Mouse (Mus musculus): ENCODE data around the gene Madd. TPM values are rescaled to one million over a fixed set of nuclear protein-coding genes. Genes with fewer than 3 reads are reported as not detected.
"Not testable (repeated sequence)": the region's sequence is repeated elsewhere in the genome, so short reads cannot be mapped to it uniquely, and the experiment has no call there.

Madd gene
- total RNA-seq, 2 experiments from 2014 or later: 5.2 to 6.3 TPM

DNA sequence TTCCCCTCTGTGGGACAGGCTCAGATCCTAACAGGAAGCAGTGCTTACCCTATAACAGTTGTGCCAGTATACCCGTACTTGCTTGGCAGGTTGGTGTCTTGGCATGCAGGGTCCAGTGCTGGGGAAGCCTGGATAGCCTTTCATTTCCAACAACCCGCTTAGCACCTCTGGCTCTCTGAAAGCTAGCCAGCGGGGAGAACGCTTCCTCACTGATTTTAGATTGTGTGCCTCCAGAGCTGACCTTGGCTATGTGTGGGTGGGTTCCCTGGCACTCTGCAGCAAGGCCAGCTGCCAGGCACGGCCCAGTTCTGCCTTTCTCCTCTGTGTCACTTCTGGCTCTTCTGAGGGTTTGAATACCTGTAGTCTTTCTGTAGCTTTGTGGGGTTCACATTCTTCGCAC is 53.5 kb downstream of the Madd start:
- peak; percentile 67 to 75 for DNase-seq
- intact Hi-C loops (cut with DNase I): no loop called here

DNA sequence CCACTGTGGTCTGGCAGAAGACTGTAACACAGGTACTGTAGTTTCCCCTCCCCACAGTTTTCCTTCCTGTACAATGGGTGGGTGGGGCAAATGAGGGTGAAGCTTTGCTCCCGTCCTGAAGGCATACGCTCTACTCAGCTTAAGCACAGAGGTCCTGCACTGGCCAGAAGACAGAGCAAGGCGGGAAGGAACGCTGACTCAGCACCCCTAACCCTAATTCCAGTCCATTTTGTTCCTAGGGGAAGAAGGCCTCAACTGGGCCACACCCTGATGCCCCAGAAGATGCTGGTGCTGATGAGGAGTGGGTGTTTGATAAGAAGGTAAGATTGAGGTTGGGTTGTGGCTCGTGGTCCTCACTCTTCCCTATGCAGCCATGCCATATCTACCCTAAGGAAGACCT is 54.9 kb downstream of the Madd start:
- intact Hi-C loops (cut with DNase I): no loop called here
- no peak for DNase-seq

DNA sequence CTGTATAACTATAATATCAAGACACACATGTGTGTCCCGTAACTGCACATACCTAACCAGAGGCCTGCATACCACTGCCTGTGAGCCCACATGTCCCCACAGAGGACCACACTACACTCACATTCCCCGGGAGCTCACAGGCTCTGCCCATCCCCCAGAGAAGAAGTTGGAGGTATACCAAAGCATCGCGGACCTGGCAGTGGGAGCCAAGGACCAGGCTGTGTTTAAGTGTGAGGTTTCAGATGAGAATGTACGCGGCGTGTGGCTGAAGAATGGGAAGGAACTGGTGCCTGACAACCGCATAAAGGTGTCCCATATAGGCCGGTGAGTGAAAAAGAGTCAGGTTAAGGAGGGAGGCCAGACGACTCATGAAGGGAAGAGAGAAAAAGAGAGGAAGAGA is 58.5 kb downstream of the Madd start:
- intact Hi-C loops (cut with DNase I): no loop called here
- DNase-seq: peak in 1 of 2 experiments; percentile 46

DNA sequence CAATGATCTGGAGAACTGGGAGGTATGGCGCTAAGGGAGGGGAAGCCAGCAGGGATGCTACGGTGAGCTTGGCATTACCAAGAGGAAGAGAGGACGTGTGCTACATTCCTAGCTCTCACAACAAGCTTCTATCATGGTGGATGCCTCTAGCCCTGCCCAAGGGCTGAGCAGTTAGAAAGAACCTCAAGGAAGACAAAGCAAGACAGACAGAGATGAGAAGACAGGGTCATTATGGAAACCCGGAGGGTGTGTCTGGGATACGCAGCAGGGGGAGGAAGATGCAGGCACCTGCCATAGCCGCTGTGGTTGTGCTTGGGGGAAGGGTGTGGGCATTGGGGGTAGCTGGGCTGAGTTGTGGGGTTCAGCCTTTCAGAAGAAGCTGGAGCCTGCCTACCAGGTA is 60.1 kb downstream of the Madd start:
- DNase-seq: peak in 1 of 2 experiments; percentile 20
- intact Hi-C loops (cut with DNase I): no loop called here

DNA sequence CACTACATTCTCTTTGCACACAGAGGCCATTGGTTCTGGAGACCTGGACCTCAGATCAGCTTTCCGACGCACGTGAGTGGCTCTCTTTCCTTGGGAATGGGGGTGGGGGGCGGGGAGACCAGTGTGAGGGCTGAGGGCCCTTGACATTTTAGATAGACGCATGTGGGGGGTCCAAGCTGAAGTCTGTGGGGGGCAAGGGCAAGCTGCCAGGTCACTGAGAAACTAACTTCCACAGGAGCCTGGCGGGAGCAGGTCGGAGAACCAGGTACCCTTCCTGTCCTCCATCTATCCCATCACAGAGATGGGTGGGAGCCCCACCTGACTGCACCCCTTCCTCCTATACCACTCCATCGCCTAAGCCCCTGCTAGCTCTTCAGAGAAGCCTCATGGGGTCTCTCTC is 62.1 kb downstream of the Madd start:
- intact Hi-C loops (cut with DNase I): no loop called here
- DNase-seq: peak in 1 of 2 experiments; percentile 3

DNA sequence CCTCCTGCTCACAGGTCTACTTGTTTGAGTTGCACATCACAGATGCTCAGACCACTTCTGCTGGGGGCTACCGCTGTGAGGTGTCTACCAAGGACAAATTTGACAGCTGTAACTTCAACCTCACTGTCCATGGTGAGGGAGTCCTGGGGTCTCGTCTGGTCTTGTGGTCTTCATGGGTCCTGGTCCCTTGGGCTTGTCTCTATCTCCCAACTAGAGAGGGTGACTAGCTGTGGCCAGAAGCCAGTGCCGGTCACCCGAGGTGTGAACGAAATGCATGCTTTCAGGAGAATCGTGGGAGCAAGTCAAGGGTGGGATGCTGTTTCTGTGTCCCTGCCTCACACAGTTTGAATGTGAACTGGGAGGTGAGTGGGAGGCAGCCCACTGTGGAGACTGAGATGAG is 62.6 kb downstream of the Madd start:
- DNase-seq: peak in 1 of 2 experiments; percentile 15
- intact Hi-C loops (cut with DNase I): no loop called here

DNA sequence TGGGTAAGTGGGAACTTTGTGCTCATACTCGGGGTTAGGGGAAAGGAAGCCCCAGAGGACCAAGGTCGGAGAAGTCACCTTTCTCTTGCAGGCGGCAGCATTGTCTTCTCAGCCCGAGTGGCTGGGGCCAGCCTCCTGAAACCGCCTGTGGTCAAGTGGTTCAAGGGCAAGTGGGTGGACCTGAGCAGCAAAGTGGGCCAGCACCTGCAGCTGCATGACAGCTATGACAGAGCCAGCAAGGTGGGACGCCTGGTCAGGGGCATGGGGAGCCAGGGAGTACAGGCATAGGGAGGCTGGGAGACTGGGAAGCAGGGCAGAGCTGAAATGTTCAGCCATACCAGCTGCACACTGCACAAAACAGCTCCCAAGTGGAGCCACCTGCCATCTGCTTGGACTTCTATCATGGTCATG is 63.4 kb downstream of the Madd start:
- DNase-seq: peak; percentile 54 to 59
- intact Hi-C loops (cut with DNase I): no loop called here

DNA sequence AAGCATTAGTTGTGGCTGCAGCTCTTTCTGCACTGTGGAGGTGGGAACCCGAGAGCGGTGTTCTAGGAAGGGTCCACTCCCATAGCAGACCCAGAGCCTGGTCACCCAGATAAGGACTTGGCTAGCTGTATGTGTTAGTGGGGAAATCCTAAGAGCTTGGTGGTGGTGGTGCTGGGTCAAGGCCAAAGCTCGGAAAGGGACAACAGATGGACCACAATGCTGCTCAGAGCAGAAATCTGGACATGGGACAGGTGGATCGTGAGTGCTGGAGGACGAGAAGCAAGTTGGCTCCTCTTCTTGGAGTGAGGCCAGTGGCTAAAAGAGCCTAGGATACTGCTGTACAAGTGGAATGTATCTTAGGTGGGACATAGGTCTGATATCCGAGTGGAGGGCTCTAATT is 64.1 kb downstream of the Madd start:
- intact Hi-C loops (cut with DNase I): loop anchor here (5.0 kb wide), 2 partner anchors 118 to 138 kb away; partner anchors contain the start of genes Ddb2 and Pacsin3

DNA sequence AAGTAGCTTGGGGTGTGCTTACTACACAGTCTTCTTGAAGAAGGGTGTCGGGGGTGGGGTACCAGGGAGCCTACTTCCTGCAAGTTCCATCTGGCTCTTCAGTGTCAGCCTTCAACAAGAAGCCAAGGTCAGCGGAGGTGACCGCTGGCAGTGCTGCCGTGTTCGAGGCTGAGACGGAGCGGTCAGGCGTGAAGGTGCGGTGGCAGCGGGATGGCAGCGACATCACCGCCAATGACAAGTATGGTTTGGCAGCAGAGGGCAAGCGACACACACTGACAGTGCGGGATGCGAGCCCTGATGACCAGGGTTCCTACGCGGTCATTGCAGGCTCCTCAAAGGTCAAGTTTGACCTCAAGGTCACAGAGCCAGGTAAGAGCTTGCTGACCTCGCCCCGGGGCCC is 64.6 kb downstream of the Madd start:
- intact Hi-C loops (cut with DNase I): loop anchor here (5.0 kb wide), 2 partner anchors 118 to 138 kb away; partner anchors contain the start of genes Ddb2 and Pacsin3
- no peak for DNase-seq

More for the DNA sequence above, 64.1 kb downstream of the Madd start:
- DNase-seq: peak in 1 of 2 experiments; percentile 56

DNA sequence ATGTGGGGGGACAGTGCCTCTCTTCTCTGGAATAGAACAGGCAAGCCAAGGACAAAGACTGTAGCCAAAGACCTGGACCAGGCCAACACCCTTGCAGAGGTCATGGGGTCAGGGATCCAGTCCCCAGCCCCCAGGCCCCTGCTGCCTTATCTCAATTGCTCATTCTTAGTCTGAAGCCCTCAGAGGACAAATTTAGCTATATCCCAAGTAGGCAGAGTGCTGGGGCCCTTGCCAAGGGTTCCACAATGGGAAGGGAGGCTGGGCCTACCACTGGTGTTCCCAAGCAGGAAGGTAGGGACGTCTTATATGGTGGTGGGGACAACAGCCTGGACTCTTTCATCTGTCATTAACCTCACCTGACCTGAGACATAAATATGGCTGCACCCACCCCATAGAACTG is 65.0 kb downstream of the Madd start:
- DNase-seq: peak; percentile 87
- intact Hi-C loops (cut with DNase I): loop anchor here (5.0 kb wide), 2 partner anchors 119 to 139 kb away; partner anchors contain the start of genes Ddb2 and Pacsin3

DNA sequence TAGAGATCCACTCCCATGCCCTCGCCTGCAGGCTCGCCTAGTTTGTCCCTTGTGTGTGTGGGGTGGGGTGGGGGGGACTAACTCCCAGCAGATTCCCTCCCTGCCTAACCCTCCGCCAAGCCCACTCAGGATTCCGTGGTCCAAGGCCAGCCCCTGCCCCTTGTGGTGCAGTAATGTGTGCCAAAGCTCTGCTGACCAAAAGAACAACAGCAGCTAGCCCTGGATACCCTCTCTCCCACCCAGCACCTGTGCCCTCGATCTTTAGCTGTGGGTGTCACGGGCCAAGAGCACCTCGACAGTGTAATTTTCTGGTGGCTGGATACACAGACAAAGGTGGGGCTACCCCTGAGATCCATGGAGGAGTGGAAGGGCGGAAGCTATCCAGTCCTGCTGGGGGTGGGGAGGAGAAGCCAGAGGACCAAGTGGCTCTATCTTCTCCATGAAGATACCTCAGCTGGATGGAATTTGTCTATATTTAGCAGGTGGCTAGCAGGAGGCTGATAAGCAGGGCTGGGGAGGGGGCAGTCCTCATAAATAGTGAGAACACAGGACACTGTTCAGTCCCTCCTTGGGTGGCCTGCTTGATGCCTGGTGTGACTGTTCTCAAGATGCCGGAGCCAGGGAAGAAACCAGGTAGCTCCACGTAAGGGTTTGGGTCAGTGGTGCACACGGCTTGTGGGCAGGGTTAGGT is 65.9 kb downstream of the Madd start, which contains the start of gene Mybpc3:
TSS of gene Mybpc3 (plus strand) at position 560 of the 691 bp plus-strand sequence.
- intact Hi-C loops (cut with DNase I): loop anchor here (5.0 kb wide), 2 partner anchors 120 to 140 kb away; partner anchors contain the start of genes Ddb2 and Pacsin3

DNA sequence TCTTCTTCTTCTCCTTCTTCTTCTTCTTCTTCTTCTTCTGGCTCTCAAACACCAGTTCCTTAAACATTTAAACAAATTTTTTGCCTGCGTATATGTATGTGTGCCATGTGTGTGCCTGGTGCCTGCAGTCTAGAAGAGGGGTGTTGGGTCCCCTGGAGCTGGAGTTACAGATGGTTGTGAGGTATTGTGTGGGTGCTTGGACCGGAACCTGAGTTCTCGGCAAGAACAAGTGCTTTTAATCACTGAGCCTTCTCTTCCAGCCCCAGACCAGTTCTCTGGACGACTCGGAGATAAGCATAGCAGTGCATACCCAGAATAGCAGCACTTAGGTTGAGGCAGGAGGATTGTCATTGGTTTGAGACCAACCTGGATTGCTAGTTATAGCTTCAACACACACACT is 66.8 kb downstream of the Madd start:
- intact Hi-C loops (cut with DNase I): loop anchor here (5.0 kb wide), 2 partner anchors 120 to 140 kb away; partner anchors contain the start of genes Ddb2 and Pacsin3
- DNase-seq: peak in 1 of 2 experiments; percentile 18

More for the DNA sequence above, 65.9 kb downstream of the Madd start, which contains the start of gene Mybpc3:
- DNase-seq: peak; percentile 74 to 80

DNA sequence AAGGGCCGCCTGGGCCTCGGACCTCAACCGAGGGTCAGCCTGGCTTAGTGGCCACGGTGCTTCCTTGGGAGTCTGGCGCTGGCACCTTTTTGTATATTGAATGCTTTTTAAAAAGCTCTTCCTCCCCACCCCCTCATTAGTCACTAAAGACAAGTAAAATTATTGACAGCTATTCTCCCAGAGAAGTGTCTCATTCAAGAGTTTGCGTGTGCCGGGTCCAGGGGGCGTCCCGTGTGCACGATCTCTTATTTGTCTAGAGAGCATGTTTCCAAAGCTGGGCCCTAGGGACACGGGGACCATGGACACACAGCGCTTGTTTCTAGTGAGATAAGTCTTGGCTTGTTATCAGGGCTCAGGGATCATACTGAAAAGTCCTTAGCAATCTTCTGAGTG is 68.1 kb downstream of the Madd start:
- no peak for DNase-seq
- intact Hi-C loops (cut with DNase I): loop anchor here (1.0 to 5.0 kb wide), 3 partner anchors 79 to 142 kb away; partner anchors contain the start of genes Ddb2 and Pacsin3

DNA sequence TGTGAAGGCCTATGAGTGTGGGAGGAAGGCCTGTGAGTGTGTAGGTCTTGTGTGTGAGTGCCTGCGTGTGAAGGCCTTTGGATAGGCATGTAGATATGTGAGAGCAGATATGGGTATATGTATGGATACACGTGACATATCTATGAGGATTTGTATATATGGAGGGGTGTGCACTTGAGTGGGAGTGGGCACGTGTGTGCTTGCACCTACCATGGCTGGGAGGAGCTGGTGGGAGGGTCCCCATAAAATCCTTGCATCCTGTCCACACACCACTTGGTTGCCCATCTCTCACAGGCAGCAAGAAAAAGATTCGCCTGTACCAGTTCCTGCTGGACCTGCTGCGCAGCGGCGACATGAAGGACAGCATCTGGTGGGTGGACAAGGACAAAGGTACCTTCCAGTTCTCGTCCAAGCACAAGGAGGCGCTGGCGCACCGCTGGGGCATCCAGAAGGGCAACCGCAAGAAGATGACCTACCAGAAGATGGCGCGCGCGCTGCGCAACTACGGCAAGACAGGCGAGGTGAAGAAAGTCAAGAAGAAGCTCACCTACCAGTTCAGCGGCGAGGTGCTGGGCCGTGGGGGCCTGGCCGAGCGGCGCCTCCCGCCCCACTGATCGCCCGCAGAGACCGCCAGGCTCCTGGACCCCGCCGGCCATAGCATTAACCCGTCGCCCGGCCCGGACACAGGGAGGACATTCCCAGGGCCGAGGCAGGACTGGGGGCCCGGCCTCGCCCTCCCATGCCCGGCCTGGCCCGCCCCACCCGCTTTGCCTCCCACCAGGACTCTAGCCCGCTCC is 68.7 kb downstream of the Madd start:
- intact Hi-C loops (cut with DNase I): loop anchor here (1.0 to 5.0 kb wide), 4 partner anchors 79 to 362 kb away; partner anchors contain the start of genes Ddb2 and Pacsin3

DNA sequence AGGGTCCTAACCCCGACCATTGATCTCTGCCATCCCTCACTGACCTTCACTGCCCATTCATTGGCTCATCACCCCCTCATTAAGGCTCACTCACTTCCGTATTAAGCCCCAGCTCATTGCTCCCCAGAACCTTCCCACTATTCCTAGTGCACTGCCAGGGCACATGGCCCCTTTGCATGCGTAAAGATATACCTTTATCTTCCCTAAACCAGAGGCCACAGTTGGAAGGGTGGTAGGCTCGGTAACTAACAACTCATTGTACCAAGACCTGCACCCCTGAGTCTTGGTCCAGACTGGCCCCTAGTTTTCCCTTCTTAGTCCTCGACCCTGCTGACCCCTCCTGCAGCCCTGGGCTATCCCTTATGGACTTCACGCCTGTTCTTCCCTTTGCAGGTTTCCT is 69.8 kb downstream of the Madd start:
- DNase-seq: no peak
- intact Hi-C loops (cut with DNase I): loop anchor here (5.0 kb wide), 1 partner anchor 363 kb away; no protein-coding TSS in a partner anchor

More for the DNA sequence above, 68.7 kb downstream of the Madd start:
- peak; percentile 98 to 99 for DNase-seq

DNA sequence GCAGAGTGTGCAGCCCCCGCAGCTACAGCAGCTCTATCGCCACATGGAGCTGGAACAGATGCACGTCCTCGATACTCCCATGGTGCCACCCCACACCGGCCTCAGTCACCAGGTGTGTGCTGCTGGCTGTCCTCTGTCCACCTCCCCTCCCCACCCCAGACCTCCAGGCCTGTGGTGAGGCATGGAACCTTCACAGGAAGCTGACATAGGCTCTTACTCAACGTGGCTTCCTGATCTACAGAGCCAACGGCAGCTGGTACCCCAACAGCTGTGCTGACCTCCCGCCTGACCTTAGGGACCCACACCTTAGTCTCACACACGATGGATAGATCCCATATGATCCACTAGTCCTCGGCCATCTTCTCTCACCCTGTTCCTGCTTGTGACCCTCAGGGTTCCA is 70.3 kb downstream of the Madd start:
- intact Hi-C loops (cut with DNase I): loop anchor here (5.0 kb wide), 1 partner anchor 364 kb away; no protein-coding TSS in a partner anchor
- no peak for DNase-seq

DNA sequence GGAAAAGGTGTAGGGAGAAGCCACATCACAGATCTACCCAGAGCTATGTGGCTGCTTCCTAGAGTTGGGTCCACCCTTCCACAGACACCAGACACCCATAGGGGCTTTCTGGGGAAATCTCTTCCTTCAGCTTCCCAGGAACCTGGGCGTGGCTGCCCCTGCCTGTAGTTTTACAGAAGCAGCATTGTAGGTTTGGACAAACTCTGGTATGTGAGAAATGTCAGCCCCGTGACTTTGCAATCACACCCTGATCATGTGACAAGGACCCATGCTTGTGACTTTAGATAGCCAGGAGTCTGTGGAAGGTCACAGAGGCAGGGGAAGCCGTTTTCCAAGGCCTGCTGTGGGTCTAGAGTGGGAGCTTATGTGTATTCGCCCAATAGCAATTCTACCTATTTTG is 71.1 kb downstream of the Madd start:
- DNase-seq: peak in 1 of 2 experiments; percentile 45

DNA sequence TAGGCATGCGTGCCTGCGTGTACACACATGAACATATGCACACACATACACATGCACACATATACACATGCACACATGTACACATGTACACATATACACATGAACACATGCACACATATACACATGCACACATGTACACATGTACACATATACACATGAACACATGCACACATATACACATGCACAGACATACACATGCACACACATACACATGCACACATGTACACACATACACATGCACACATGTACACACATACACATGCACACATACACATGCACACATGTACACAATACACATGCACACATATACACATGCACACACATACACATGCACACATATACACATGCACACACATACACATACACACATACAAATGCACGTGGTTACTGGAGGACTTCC is 71.8 kb downstream of the Madd start:
- intact Hi-C loops (cut with DNase I): loop anchor here (5.0 kb wide), 1 partner anchor 365 kb away; no protein-coding TSS in a partner anchor
- DNase-seq: not testable (repeated sequence)

More for the DNA sequence above, 71.1 kb downstream of the Madd start:
- intact Hi-C loops (cut with DNase I): loop anchor here (5.0 kb wide), 1 partner anchor 365 kb away; no protein-coding TSS in a partner anchor

DNA sequence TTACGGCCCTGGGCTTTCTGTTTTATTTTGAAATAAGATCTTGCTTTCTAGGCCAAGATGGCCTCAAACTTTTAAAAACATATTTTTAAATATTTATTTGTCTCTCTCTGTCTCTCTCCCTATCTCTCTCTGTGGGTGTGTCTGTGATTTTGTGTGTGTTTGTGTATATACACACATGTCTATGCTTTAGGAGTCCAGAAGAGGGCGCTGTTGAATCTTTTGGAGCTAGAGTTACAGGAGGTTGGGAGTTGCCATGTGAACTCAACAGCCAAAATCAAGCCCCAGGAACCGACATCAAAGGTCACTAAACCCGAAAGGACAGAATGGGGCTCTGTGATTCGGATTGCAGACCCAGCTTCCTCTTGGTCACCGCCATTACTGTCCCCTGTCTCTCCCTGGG is 73.2 kb downstream of the Madd start:
- DNase-seq: peak in 1 of 2 experiments; percentile 4
- intact Hi-C loops (cut with DNase I): loop anchor here (5.0 kb wide), 1 partner anchor 367 kb away; no protein-coding TSS in a partner anchor

DNA sequence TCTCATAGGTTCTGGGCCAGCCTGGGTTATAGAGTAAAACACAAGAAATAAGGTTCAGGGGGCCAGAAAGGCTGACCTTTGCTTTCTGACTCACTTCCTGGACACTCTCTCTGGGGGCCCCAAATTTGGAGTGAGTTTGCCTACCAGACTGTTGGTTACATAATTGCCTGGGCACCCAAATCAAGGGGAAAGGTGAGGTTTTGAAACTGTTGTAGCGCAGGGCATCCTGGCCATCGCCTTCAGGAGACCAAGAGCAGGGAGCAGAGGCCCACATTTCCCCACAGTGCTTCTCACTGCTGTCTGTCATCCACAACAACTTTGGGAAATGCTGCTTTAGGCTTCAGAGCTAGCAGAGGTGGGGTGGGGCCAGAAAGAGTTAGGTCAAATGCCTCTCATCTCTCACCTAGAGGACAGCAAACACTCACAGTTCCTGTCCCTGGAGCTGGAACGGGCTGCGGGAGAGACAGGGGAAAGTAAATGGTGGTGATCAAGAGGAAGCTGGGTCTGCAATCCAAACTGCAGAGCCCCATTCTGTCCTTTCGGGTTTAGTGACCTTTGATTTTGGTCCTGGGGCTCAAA is 73.7 kb downstream of the Madd start:
- intact Hi-C loops (cut with DNase I): loop anchor here (5.0 kb wide), 1 partner anchor 367 kb away; no protein-coding TSS in a partner anchor
- no peak for DNase-seq
